Mouse (Mus musculus): Measurements from ENCODE around the gene Tas2r131. TPM values are rescaled to one million over a fixed set of nuclear protein-coding genes. Genes with fewer than 3 reads are reported as not detected.

Gene Tas2r131
- not detected for polyA plus RNA-seq (2017; shearing (Covaris generic))

GRCm38 (mm10) chr6:132957819-132958218 is at the start of gene Tas2r131:
TSS of gene Tas2r131 (minus strand) at chr6:132957919.

GRCm38 (mm10) chr6:132980865-132981264 is 23.1 kb upstream of the Tas2r131 start, which contains the start of gene Tas2r109:
TSS of gene Tas2r109 (minus strand) at chr6:132980965.

GRCm38 (mm10) chr6:132950802-132951201 is 6.9 kb downstream of the Tas2r131 start, which contains the start of gene Tas2r129:
TSS of gene Tas2r129 (plus strand) at chr6:132951102.

GRCm38 (mm10) chr6:132909351-132909750 is 48.4 kb downstream of the Tas2r131 start, which contains the start of gene Tas2r125:
TSS of gene Tas2r125 (plus strand) at chr6:132909651.

Other genes starting within 250 kb of the Tas2r131 start
- not detected for gene Tas2r122, start 246.0 kb downstream of the Tas2r131 start, polyA plus RNA-seq (2017; shearing (Covaris generic))
- not detected for gene Tas2r115, start 219.9 kb downstream of the Tas2r131 start, polyA plus RNA-seq (2017; shearing (Covaris generic))
- gene Tas2r124, start 203.2 kb downstream of the Tas2r131 start, polyA plus RNA-seq (2017; shearing (Covaris generic)), result not detected
- not detected for gene Tas2r102, start 195.8 kb downstream of the Tas2r131 start, polyA plus RNA-seq (2017; shearing (Covaris generic))
- not detected for gene Tas2r136, start 179.8 kb downstream of the Tas2r131 start, polyA plus RNA-seq (2017; shearing (Covaris generic))
- not detected for gene Tas2r117, start 155.1 kb downstream of the Tas2r131 start, polyA plus RNA-seq (2017; shearing (Covaris generic))
- gene Tas2r123, start 110.8 kb downstream of the Tas2r131 start, polyA plus RNA-seq (2017; shearing (Covaris generic)), result not detected
- gene Tas2r116, start 102.5 kb downstream of the Tas2r131 start, polyA plus RNA-seq (2017; shearing (Covaris generic)), result not detected
- gene Tas2r110, start 89.9 kb downstream of the Tas2r131 start, polyA plus RNA-seq (2017; shearing (Covaris generic)), result not detected
- gene Tas2r113, start 64.9 kb downstream of the Tas2r131 start, polyA plus RNA-seq (2017; shearing (Covaris generic)), result not detected
- gene Tas2r125, start 48.3 kb downstream of the Tas2r131 start, polyA plus RNA-seq (2017; shearing (Covaris generic)), result not detected
- not detected for gene Tas2r129, start 6.8 kb downstream of the Tas2r131 start, polyA plus RNA-seq (2017; shearing (Covaris generic))
- gene Tas2r109, start 23.0 kb upstream of the Tas2r131 start, polyA plus RNA-seq (2017; shearing (Covaris generic)), result not detected
- not detected for gene Tas2r103, start 79.2 kb upstream of the Tas2r131 start, polyA plus RNA-seq (2017; shearing (Covaris generic))
- gene Tas2r140, start 97.9 kb upstream of the Tas2r131 start, polyA plus RNA-seq (2017; shearing (Covaris generic)), result not detected
- 11.4 TPM for gene Smim10l1, start 147.0 kb upstream of the Tas2r131 start, polyA plus RNA-seq (2017; shearing (Covaris generic))